Mouse (Mus musculus) hindbrain, embryonic 16.5 days (tissue): ENCODE measurements around the gene St13. TPM values are rescaled to one million over a fixed set of nuclear protein-coding genes. Genes with fewer than 3 reads are reported as not detected.

Experiments used
- ATAC-seq: fragments of 200-750 bp; cut with Nextera tagmentation; 2 replicates; pipeline ENCODE4 v1.8.0; 2017; ENCODE audit warnings: moderate TSS enrichment, moderate library complexity
- H3K27ac ChIP-seq: fragments of 300-500 bp; sonication (generic); 2 replicates; pipeline ENCODE4 v1.5.1; 2014; ENCODE audit warnings: low read depth, mild to moderate bottlenecking, control low read depth, low read length, moderate library complexity
- H3K27me3 ChIP-seq: fragments of 300-500 bp; sonication (generic); replicated peaks from 2 replicates; pipeline ENCODE4 v1.6.1; 2014; ENCODE audit warnings: low read length; ENCODE audit not compliant: control insufficient read depth, insufficient read depth
- H3K36me3 ChIP-seq: fragments of 300-500 bp; sonication (generic); 2 replicates; pipeline ENCODE4 v1.6.1; 2014; ENCODE audit warnings: mild to moderate bottlenecking, low read length, moderate library complexity, mixed read lengths; ENCODE audit not compliant: control insufficient read depth, insufficient read depth
- H3K4me1 ChIP-seq: fragments of 300-500 bp; sonication (generic); 2 replicates; pipeline ENCODE4 v1.6.1; 2014; ENCODE audit warnings: low read depth, low read length; ENCODE audit not compliant: control insufficient read depth, insufficient read depth
- H3K4me2 ChIP-seq: fragments of 300-500 bp; sonication (generic); 2 replicates; pipeline ENCODE4 v1.6.1; 2014; ENCODE audit warnings: mild to moderate bottlenecking, low read length, control low read depth, moderate library complexity
- H3K4me3 ChIP-seq: fragments of 300-500 bp; sonication (generic); 2 replicates; pipeline ENCODE4 v1.5.1; 2014; ENCODE audit warnings: mild to moderate bottlenecking, low read length, control low read depth, moderate library complexity
- H3K9ac ChIP-seq: fragments of 300-500 bp; sonication (generic); 2 replicates; pipeline ENCODE4 v1.6.1; 2014; ENCODE audit warnings: low read depth, mild to moderate bottlenecking, control low read depth, low read length, moderate library complexity
- H3K9me3 ChIP-seq: fragments of 300-500 bp; sonication (generic); 2 replicates; pipeline ENCODE4 v1.6.1; 2014; ENCODE audit warnings: mild to moderate bottlenecking, low read length, moderate library complexity; ENCODE audit not compliant: control insufficient read depth
- WGBS: fragments of 180-500 bp; shearing (Covaris S2); extraction: QIAGEN DNeasy Blood & Tissue Kit; methylation state at CpG from one replicate; pipeline ENCODE4 v1.1.7; 2014; 5-methylcytosine and 5-hydroxymethylcytosine counted together
- polyA plus RNA-seq: library from polyadenylated mRNA; unstranded; fragments of >200 nt; fragmentation: Nextera tagmentation; extraction: Ambion mirVana; gene quantifications from 2 replicates; pipeline ENCODE4 v1.2.1, GENCODE M21; 2015

St13 gene
- polyA plus RNA-seq, 1 experiment from 2014 or later = 200 TPM

- no peak overlapping the region for H3K4me2 ChIP-seq
- no peak overlapping the region for H3K9ac ChIP-seq
- H3K4me1 ChIP-seq = no peaks in the 10 kb centered on the region
- H3K4me3 ChIP-seq = no peak overlapping the region
- ATAC-seq = no peak
- no peaks in the 10 kb centered on the region for H3K27me3 ChIP-seq
- no peak overlapping the region for H3K27ac ChIP-seq
- WGBS = 92% methylated on average over 9 of the region's 9 CpGs
- peaks cover 19% of the 10 kb centered on the region for H3K36me3 ChIP-seq
- H3K9me3 ChIP-seq = peaks cover 2% of the 10 kb centered on the region; the same call in 1 of the 2 replicates
Observed at GRCm38 (mm10) chr15:81319462-81319861, 80.4 kb downstream of the St13 start.

- H3K4me1 ChIP-seq = no peaks in the 10 kb centered on the region
- peaks cover 2% of the 10 kb centered on the region; the same call in 1 of the 2 replicates for H3K9me3 ChIP-seq
- H3K9ac ChIP-seq = no peak overlapping the region
- peaks cover 4% of the 10 kb centered on the region for H3K36me3 ChIP-seq
- H3K27me3 ChIP-seq = no peaks in the 10 kb centered on the region
- H3K4me3 ChIP-seq = no peak overlapping the region
- no peak overlapping the region for H3K4me2 ChIP-seq
- 96% methylated on average over 3 of the region's 3 CpGs for WGBS
- ATAC-seq = no peak
- no peak overlapping the region for H3K27ac ChIP-seq
Observed at GRCm38 (mm10) chr15:81313928-81314327, 85.9 kb downstream of the St13 start.

Other genes starting within 250 kb of the St13 start
- gene Mrtfa, start 209.3 kb downstream of the St13 start, polyA plus RNA-seq = 24.1 and 28.2 TPM in 2 replicates
- 6.3 and 7.9 TPM in 2 replicates for gene Mchr1, start 164.6 kb downstream of the St13 start, polyA plus RNA-seq
- gene Slc25a17, start 39.3 kb downstream of the St13 start, polyA plus RNA-seq = 131 and 133 TPM in 2 replicates
- 8.3 and 10.6 TPM in 2 replicates for gene Xpnpep3, start 61 bp upstream of the St13 start, polyA plus RNA-seq
- 0.95 and 1.3 TPM in 2 replicates for gene Dnajb7, start 8.2 kb upstream of the St13 start, polyA plus RNA-seq
- gene Rbx1, start 66.2 kb upstream of the St13 start, polyA plus RNA-seq = 383 and 395 TPM in 2 replicates
- gene Ep300, start 185.3 kb upstream of the St13 start, polyA plus RNA-seq = 17.3 and 21.4 TPM in 2 replicates